Mouse (Mus musculus) forebrain, embryonic 14.5 days (tissue): ENCODE data around the gene Gabrb3. TPM values are rescaled to one million over a fixed set of nuclear protein-coding genes. Genes with fewer than 3 reads are reported as not detected.

Source experiments
- ATAC-seq: fragments of 200-750 bp; cut with Nextera tagmentation; 2 replicates; pipeline ENCODE4 v1.8.0; 2017; ENCODE audit warnings: mild to moderate bottlenecking, moderate library complexity
- DNase-seq: peaks from one replicate; pipeline ENCODE4 v3.0.0-alpha.2; 2015; ENCODE audit warnings: low spot score
- H3K27ac ChIP-seq: fragments of 300-500 bp; sonication (generic); 2 replicates; pipeline ENCODE4 v1.5.1; 2014; ENCODE audit warnings: low read depth, mild to moderate bottlenecking, control low read depth, low read length, moderate library complexity
- H3K27me3 ChIP-seq: fragments of 300-500 bp; sonication (generic); replicated peaks from 2 replicates; pipeline ENCODE4 v1.6.1; 2014; ENCODE audit warnings: low read length, control low read depth, mixed read lengths; ENCODE audit not compliant: control insufficient read depth, insufficient read depth
- H3K36me3 ChIP-seq: fragments of 300-500 bp; sonication (generic); 2 replicates; pipeline ENCODE4 v1.6.1; 2014; ENCODE audit warnings: low read length, control low read depth; ENCODE audit not compliant: control insufficient read depth, insufficient read depth
- H3K4me1 ChIP-seq: fragments of 300-500 bp; sonication (generic); 2 replicates; pipeline ENCODE4 v1.6.1; 2014; ENCODE audit warnings: antibody characterized with exemption, low read length, control low read depth; ENCODE audit not compliant: control insufficient read depth, insufficient read depth
- H3K4me2 ChIP-seq: fragments of 300-500 bp; sonication (generic); 2 replicates; pipeline ENCODE4 v1.6.1; 2014; ENCODE audit warnings: mild to moderate bottlenecking, control low read depth, low read length
- H3K4me3 ChIP-seq: fragments of 300-500 bp; sonication (generic); 2 replicates; pipeline ENCODE4 v1.5.1; 2014; ENCODE audit warnings: low read depth, low read length, control low read depth
- H3K9ac ChIP-seq: fragments of 300-500 bp; sonication (generic); 2 replicates; pipeline ENCODE4 v1.6.1; 2014; ENCODE audit warnings: mild to moderate bottlenecking, low read length, control low read depth, moderate library complexity
- H3K9me3 ChIP-seq: fragments of 300-500 bp; sonication (generic); replicated peaks from 2 replicates; pipeline ENCODE4 v1.6.1; 2016; ENCODE audit warnings: low read length, control low read depth, mixed read lengths; ENCODE audit not compliant: control insufficient read depth
- WGBS: fragments of 180-500 bp; shearing (Covaris S2); extraction: QIAGEN DNeasy Blood & Tissue Kit; methylation state at CpG from one replicate; pipeline ENCODE4 v1.1.7; 2014; 5-methylcytosine and 5-hydroxymethylcytosine counted together
- polyA plus RNA-seq: library from polyadenylated mRNA; unstranded; fragments of >200 nt; fragmentation: Nextera tagmentation; extraction: Ambion mirVana; gene quantifications from 2 replicates; pipeline ENCODE4 v1.2.1, GENCODE M21; 2014

Gene Gabrb3
- polyA plus RNA-seq, 1 experiment from 2014 or later, result 32.7 TPM

DNA sequence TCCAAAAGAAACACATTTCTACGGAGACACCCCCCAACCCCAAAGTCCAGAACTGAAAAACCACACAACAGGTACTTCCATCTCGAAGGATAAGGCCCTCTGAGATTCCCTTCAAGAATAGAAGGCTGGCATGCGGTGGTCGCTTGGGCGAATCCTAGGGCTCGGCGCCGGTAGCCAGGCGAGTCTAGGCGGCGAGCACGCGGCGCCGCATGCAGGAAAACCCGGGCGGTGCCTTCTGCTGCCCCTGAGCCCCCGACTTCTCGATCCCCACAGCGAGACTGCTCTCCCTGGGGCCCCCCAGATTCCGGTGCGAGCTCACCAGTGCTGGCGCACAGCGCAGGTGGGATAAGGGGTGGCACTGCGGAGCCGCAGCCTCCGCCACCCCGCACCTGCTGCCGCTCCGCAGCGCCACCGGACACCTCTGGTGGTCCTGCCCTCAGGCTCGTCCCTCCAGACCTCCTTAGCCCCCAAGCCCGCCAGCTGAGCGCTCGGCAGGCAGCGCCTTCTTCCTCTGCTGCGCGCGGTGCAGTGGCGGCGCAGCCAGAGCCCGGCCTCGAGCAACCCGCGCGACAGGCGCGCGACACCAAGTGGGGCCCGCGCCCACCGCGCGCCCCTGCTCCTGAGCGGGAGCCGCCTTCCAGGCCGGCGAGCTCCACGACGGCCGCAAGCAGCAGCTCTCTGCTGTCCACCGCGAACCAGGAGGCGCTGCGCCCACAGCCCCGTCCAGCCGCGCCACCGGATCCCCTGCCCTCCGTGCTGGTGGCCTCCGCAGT is 89.6 kb downstream of the Gabrb3 start:
- under 1% methylated on average over 70 of the region's 72 CpGs for WGBS
- Histone ChIP-seq H3K27me3 (peaks cover 35% of the 10 kb centered on the region), H3K4me1 (no peaks in the 10 kb centered on the region), H3K9ac (peak overlapping the region; percentile 60), H3K4me3 (peak overlapping the region; percentile 47), H3K4me2 (peak overlapping the region; percentile 74), H3K27ac (no peak overlapping the region), H3K9me3 (no peaks in the 10 kb centered on the region), H3K36me3 (no peaks in the 10 kb centered on the region)
- DNase-seq (peak; percentile 29), ATAC-seq (peak; percentile 66)

DNA sequence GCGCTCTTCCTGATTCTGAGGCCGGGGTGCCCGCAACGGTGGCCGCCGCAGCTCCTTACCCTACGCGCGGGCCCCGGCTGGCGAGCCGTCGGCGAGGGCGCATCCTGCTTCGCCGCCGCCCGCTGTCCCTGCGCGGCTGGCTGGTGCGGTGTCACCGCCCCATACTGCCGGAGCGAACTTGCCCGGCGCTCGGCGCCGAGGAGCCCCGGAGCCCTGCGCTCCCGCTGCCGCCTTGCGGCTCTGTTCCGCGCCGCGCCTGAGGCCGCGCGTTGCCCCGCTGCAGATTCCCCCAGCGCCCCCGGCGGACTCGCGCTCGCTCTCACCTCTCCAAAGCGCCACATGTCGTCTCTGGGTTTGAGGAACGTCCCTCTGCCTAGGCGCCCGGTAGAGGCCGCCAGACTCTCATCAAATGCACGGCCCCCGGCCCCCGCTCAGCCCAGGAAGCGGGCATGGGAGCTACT is 90.2 kb downstream of the Gabrb3 start, which contains the start of gene Gabra5:
Gene Gabra5 (minus strand): TSS at position 379 of the 461 bp plus-strand sequence.
- DNase-seq (peak; percentile 72), ATAC-seq (peak; percentile 85)
- H3K4me2 ChIP-seq, result peak within 1 kb of the TSS; percentile 74
- H3K36me3 ChIP-seq, result no peaks in the 10 kb centered on the region
- WGBS, result under 1% methylated on average over 59 of the region's 59 CpGs
- H3K27ac ChIP-seq, result no peak within 1 kb of the TSS
- peak within 1 kb of the TSS; percentile 60 for H3K9ac ChIP-seq
- peak within 1 kb of the TSS; percentile 47 for H3K4me3 ChIP-seq
- no peaks in the 10 kb centered on the region for H3K9me3 ChIP-seq
- no peaks in the 10 kb centered on the region for H3K4me1 ChIP-seq
- H3K27me3 ChIP-seq, result peaks cover 35% of the 10 kb centered on the region

DNA sequence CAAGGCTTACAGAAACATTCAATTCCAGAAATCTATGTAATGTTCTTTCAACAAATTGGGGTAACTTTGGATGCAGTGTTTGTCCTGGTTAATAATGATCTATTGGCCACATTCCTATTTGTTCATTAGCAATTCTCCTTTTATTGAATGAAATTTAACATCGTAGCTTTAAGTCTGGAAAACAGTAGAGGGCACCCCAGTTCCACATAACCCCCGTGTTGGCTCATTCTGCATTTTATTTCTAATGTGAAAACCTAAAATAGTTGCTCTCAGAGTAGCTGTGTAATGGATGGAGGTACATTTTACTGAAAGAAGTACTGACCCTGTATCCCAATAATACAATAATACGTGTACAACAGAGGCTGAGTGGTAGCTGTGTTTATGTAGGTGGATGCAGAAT is 93.5 kb downstream of the Gabrb3 start:
- Histone ChIP-seq H3K36me3 (no peaks in the 10 kb centered on the region), H3K4me3 (no peak overlapping the region), H3K27me3 (peaks cover 26% of the 10 kb centered on the region), H3K4me1 (no peaks in the 10 kb centered on the region), H3K27ac (no peak overlapping the region), H3K4me2 (no peak overlapping the region), H3K9ac (no peak overlapping the region), H3K9me3 (no peaks in the 10 kb centered on the region)
- peak; percentile 79 for DNase-seq
- WGBS, result 26% methylated on average over 3 of the region's 3 CpGs
- no peak for ATAC-seq

DNA sequence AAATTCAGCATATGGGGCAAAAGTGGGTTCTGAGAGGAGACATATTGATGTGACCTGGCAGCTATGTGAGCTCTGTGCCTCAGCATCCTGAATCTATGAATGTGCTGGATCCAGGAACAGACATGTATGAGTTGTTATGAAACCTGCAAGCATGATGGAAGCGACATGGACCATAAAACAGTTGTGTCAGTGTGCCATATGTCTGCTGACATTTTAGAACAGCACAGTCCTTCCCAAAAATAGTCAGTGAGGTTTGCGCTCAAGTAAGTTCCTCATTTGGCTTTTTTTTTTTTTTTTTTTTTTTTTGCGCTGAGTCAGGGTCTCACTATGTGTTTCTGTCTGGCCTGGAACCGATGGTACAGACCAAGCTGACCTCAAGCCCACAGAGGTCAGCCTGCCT is 110.0 kb downstream of the Gabrb3 start:
- Histone ChIP-seq H3K4me3 (no peak overlapping the region), H3K9me3 (no peaks in the 10 kb centered on the region), H3K27ac (no peak overlapping the region), H3K36me3 (no peaks in the 10 kb centered on the region), H3K27me3 (no peaks in the 10 kb centered on the region), H3K4me2 (no peak overlapping the region), H3K4me1 (no peaks in the 10 kb centered on the region), H3K9ac (no peak overlapping the region)
- WGBS, result 88% methylated on average over 4 of the region's 4 CpGs
- DNase-seq, result no peak
- ATAC-seq, result no peak

DNA sequence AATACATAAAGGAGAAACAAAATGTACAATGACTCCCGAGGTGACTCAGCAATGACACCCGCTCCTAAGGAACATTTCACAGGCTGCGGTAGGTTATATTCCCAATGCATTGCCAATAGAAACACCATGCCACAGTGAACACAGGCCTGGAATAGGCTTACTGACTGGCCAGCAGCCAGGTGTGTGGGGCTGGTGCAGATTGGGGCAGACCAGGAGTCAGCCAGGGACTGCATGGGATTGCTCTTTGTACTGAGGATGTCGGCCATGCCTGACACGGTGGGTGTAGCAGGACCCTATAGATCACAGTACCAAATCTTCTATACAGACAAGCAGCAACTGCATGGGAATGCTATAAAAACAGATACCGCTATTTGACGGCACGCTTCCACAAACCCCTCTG is 110.5 kb downstream of the Gabrb3 start:
- no peak overlapping the region for H3K4me2 ChIP-seq
- H3K36me3 ChIP-seq, result no peaks in the 10 kb centered on the region
- ATAC-seq (no peak), DNase-seq (no peak)
- no peak overlapping the region for H3K4me3 ChIP-seq
- H3K9ac ChIP-seq, result no peak overlapping the region
- 89% methylated on average over 8 of the region's 8 CpGs for WGBS
- H3K27me3 ChIP-seq, result no peaks in the 10 kb centered on the region
- no peaks in the 10 kb centered on the region for H3K9me3 ChIP-seq
- H3K27ac ChIP-seq, result no peak overlapping the region
- H3K4me1 ChIP-seq, result no peaks in the 10 kb centered on the region

DNA sequence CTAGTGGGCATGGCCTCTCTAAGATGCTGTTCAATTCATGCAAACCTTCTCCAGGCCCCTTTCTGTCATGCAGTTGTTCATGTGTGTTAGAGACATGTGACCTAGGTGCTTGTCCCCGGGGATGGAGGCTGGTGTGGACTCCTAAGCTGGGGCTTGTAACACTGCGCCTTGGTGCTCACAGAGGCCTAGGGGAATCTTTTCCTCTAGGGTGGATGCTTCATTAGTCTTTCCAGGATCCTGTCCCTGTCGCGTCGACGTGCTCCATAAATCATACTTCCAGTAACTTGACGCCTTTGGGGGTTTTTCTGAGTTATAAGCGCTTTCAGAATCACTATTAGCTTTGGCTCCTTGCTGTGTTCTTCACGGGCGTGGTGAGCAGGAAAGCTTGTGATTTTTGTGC is 113.2 kb downstream of the Gabrb3 start:
- WGBS, result 92% methylated on average over 10 of the region's 10 CpGs

DNA sequence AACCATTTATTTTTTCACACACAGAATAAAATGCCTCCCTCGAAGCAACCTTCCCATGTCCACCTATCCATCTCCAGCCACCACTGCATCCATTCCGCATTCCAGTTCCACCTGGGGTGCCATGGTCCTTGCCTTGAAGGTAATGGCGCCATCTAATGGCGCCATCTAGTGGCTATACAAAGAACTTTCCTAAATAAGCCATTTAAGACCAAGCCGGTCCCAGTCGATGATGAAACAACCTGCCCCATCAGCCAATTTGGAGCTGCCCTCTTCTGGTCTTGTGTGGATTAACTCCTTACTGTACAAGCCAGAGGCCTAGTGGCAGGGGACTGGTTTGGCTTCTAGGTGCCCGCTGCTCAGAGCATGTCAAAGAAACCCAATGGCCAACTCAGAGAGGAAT is 119.1 kb downstream of the Gabrb3 start:
- no peaks in the 10 kb centered on the region for H3K9me3 ChIP-seq
- ATAC-seq (peak; percentile 48; the same call in 1 of the 2 replicates), DNase-seq (peak; percentile 44)
- H3K4me3 ChIP-seq, result no peak overlapping the region
- no peak overlapping the region for H3K27ac ChIP-seq
- no peaks in the 10 kb centered on the region for H3K36me3 ChIP-seq
- H3K9ac ChIP-seq, result no peak overlapping the region
- no peaks in the 10 kb centered on the region for H3K27me3 ChIP-seq
- H3K4me1 ChIP-seq, result no peaks in the 10 kb centered on the region
- no peak overlapping the region for H3K4me2 ChIP-seq
- WGBS, result 22% methylated on average over 7 of the region's 7 CpGs

More for the DNA sequence above, 113.2 kb downstream of the Gabrb3 start:
- Histone ChIP-seq H3K27ac (no peak overlapping the region), H3K27me3 (no peaks in the 10 kb centered on the region), H3K9ac (no peak overlapping the region), H3K9me3 (no peaks in the 10 kb centered on the region), H3K4me3 (no peak overlapping the region), H3K4me2 (no peak overlapping the region), H3K4me1 (no peaks in the 10 kb centered on the region), H3K36me3 (no peaks in the 10 kb centered on the region)
- ATAC-seq (no peak), DNase-seq (no peak)

DNA sequence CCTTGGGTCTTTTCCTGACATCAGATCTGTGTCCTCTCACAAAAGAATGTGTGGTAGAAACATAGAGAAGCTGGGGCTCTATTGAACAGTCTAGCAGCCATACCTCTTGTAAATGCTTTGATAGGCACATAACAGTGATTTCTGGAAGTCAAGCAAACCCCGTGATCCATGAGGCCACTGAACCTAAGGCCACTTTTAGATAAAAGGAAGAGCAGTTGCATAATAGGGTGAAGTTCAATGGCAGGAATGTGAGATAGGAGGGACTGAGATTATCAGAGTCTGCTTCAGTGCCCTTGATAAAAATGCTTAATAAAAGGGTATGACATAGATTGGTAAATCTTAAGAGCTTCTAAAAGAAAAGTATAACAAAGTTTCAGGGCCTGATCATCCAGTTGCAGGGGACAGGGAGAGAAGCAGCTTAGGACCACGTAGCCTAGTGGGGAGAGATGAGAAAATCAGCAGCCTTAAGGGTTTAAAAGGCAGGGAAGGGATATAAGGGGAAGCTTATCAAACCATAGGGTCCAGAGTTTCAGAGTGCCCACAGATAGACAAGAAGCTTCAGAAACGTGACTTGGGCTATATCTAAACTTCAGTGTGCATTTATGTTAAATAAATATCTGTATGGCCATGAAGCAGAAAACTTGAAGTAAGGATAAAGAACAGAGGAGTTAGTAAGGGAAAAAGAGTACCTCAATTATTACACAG is 141.4 kb downstream of the Gabrb3 start:
- ATAC-seq, result no peak
- Histone ChIP-seq H3K27me3 (no peaks in the 10 kb centered on the region), H3K4me1 (no peaks in the 10 kb centered on the region), H3K36me3 (no peaks in the 10 kb centered on the region), H3K9me3 (no peaks in the 10 kb centered on the region), H3K4me3 (no peak overlapping the region), H3K4me2 (no peak overlapping the region), H3K27ac (no peak overlapping the region), H3K9ac (no peak overlapping the region)
- 72% methylated on average over 3 of the region's 3 CpGs for WGBS
- no peak for DNase-seq

DNA sequence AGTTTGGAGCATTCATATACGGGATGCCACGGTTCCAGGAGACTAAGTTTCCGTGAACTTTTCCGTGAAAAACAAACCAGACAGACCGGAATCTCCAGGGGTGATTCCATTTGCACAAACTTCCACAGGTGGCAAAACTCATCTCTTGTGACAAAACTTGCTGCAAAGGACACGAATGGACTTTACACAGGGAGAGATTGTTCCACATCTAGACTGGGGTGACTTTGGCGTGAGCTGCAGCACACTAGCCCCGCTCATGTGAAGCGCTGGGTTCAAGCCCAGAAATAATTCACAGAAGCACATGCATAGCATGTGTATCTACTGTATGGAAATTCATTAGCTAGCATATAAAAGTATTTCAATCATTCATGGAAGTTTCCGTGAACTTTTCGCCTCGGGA is 144.9 kb downstream of the Gabrb3 start:
- WGBS, result 94% methylated on average over 12 of the region's 12 CpGs
- no peak overlapping the region for H3K27ac ChIP-seq
- no peak overlapping the region for H3K9ac ChIP-seq
- no peak for DNase-seq
- no peaks in the 10 kb centered on the region for H3K9me3 ChIP-seq
- no peak overlapping the region for H3K4me3 ChIP-seq
- no peaks in the 10 kb centered on the region for H3K27me3 ChIP-seq
- H3K4me2 ChIP-seq, result no peak overlapping the region
- no peaks in the 10 kb centered on the region for H3K4me1 ChIP-seq
- no peak for ATAC-seq
- H3K36me3 ChIP-seq, result no peaks in the 10 kb centered on the region
